Mouse (Mus musculus): ENCODE data around the gene Prune2. TPM values are rescaled to one million over a fixed set of nuclear protein-coding genes. Genes with fewer than 3 reads are reported as not detected.

The Prune2 gene
- total and polyA plus RNA-seq, 3 experiments = 16.3 to 54.6 (median 48.7) TPM

DNA sequence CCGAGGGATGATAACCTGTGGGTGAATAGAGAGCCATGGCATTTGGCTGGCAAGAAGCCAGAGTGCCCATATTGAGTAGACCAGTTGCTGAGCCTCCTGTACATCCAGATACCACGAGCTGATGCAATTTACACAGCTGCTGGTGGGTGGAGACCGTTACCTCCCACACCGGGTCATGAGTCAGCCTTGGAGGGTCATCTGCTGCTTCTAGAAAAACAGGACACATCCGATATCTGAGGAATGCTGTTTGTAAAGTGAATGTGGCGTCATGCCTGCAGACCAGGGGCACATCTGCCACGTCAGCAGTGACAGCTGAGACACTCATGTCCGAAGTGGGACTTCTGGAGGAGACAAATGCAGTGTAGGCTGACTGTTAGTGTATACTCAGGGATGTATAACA is 3.6 kb downstream of the Prune2 start:
- WGBS = 14% methylated on average over 8 of the region's 8 CpGs
- peaks cover 6% of the 10 kb centered on the region; the same call in 1 of the 2 replicates for H3K36me3 ChIP-seq (ENCODE audit: control insufficient read depth, insufficient read depth, low read length)
- DNase-seq = peak in 1 of 2 experiments; percentile 39
- no peaks in the 10 kb centered on the region for H3K27me3 ChIP-seq (ENCODE audit: control insufficient read depth, insufficient read depth, low read length)
- TF ChIP-seq EP300 (IDR thresholded peaks at IDR 0.05; ENCODE audit: insufficient read depth, low read depth, low read length) (0 out of 2 replicates have a peak, but pooled peaks have one; percentile 12), CTCF (IDR thresholded peaks at IDR 0.05) (no peak), POLR2A (IDR thresholded peaks at IDR 0.05; ENCODE audit: insufficient read depth, low read depth, low read length) (no peak)
- no peak overlapping the region for H3K4me3 ChIP-seq
- peak overlapping the region; percentile 63 for H3K27ac ChIP-seq
- H3K79me2 ChIP-seq (replicated peaks; ENCODE audit: control insufficient read depth, insufficient read depth, low read length) = no peaks in the 10 kb centered on the region
- intact Hi-C loops (cut with DNase I) = loop anchor here (5.0 kb wide), 1 partner anchor 38 kb away; no protein-coding TSS in a partner anchor
- peaks cover 6% of the 10 kb centered on the region for H3K4me1 ChIP-seq (ENCODE audit: control insufficient read depth, insufficient read depth, low read length)
- no peak overlapping the region for H3K9ac ChIP-seq (ENCODE audit: low read depth, low read length)

DNA sequence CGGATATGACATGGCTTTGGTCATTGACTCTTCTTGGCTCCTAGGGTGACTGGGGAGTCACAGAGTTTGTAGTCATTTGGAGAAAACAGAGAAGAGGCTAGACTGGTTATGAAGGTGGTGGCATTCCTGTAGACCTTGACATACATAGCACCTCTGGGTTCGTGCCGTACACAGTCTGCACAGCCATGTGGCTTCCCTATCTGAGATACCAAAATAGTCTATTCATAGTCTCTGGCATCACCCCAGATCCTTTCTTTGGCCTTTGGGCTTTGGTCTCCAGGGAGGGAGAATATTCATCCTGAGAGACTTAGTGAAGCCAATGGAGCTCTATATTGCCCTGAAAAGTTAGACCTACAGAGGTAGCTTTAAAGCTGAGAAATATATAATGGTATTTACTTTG is 5.1 kb downstream of the Prune2 start:
- H3K9ac ChIP-seq (ENCODE audit: low read depth, low read length) = no peak overlapping the region
- H3K4me1 ChIP-seq (ENCODE audit: control insufficient read depth, insufficient read depth, low read length) = peaks cover 6% of the 10 kb centered on the region
- peaks cover 6% of the 10 kb centered on the region; the same call in 1 of the 2 replicates for H3K36me3 ChIP-seq (ENCODE audit: control insufficient read depth, insufficient read depth, low read length)
- no peaks in the 10 kb centered on the region for H3K79me2 ChIP-seq (replicated peaks; ENCODE audit: control insufficient read depth, insufficient read depth, low read length)
- peak; percentile 66; the same call in 1 of the 2 replicates for TF ChIP-seq EP300 (IDR thresholded peaks at IDR 0.05; ENCODE audit: insufficient read depth, low read depth, low read length)
- no peak for TF ChIP-seq CTCF (IDR thresholded peaks at IDR 0.05)
- TF ChIP-seq POLR2A (IDR thresholded peaks at IDR 0.05; ENCODE audit: insufficient read depth, low read depth, low read length) = no peak
- H3K27me3 ChIP-seq (ENCODE audit: control insufficient read depth, insufficient read depth, low read length) = no peaks in the 10 kb centered on the region
- peak overlapping the region; percentile 63 for H3K27ac ChIP-seq
- WGBS = 58% methylated on average over 3 of the region's 3 CpGs
- H3K4me3 ChIP-seq = no peak overlapping the region
- DNase-seq = peak in 1 of 2 experiments; percentile 24
- intact Hi-C loops (cut with DNase I) = no loop called here

GRCm38 (mm10) chr19:16963178-16963577 is 7.3 kb downstream of the Prune2 start:
- intact Hi-C loops (cut with DNase I) = no loop called here
- Histone ChIP-seq H3K27ac (peak overlapping the region; percentile 43), H3K9ac (ENCODE audit: low read depth, low read length) (no peak overlapping the region), H3K27me3 (ENCODE audit: control insufficient read depth, insufficient read depth, low read length) (no peaks in the 10 kb centered on the region), H3K4me3 (no peak overlapping the region), H3K79me2 (replicated peaks; ENCODE audit: control insufficient read depth, insufficient read depth, low read length) (no peaks in the 10 kb centered on the region; the same call in 1 of the 2 replicates), H3K4me1 (ENCODE audit: control insufficient read depth, insufficient read depth, low read length) (peaks cover 6% of the 10 kb centered on the region), H3K36me3 (ENCODE audit: control insufficient read depth, insufficient read depth, low read length) (peaks cover 6% of the 10 kb centered on the region; the same call in 1 of the 2 replicates)
- TF ChIP-seq CTCF (IDR thresholded peaks at IDR 0.05) (no peak), EP300 (IDR thresholded peaks at IDR 0.05; ENCODE audit: insufficient read depth, low read depth, low read length) (no peak), POLR2A (IDR thresholded peaks at IDR 0.05; ENCODE audit: insufficient read depth, low read depth, low read length) (no peak)
- WGBS = 55% methylated on average over 3 of the region's 3 CpGs
- peak in 1 of 2 experiments; percentile 6 for DNase-seq

GRCm38 (mm10) chr19:16968768-16969167 is 12.8 kb downstream of the Prune2 start:
- TF ChIP-seq CTCF (IDR thresholded peaks at IDR 0.05) = no peak
- no peak for TF ChIP-seq POLR2A (IDR thresholded peaks at IDR 0.05; ENCODE audit: insufficient read depth, low read depth, low read length)
- no peak for TF ChIP-seq EP300 (IDR thresholded peaks at IDR 0.05; ENCODE audit: insufficient read depth, low read depth, low read length)
- Histone ChIP-seq H3K27me3 (ENCODE audit: control insufficient read depth, insufficient read depth, low read length) (no peaks in the 10 kb centered on the region), H3K36me3 (ENCODE audit: control insufficient read depth, insufficient read depth, low read length) (peaks cover under 1% of the 10 kb centered on the region; the same call in 1 of the 2 replicates), H3K79me2 (replicated peaks; ENCODE audit: control insufficient read depth, insufficient read depth, low read length) (no peaks in the 10 kb centered on the region; the same call in 1 of the 2 replicates), H3K4me3 (no peak overlapping the region), H3K4me1 (ENCODE audit: control insufficient read depth, insufficient read depth, low read length) (no peaks in the 10 kb centered on the region; the same call in 1 of the 2 replicates), H3K9ac (ENCODE audit: low read depth, low read length) (no peak overlapping the region), H3K27ac (no peak overlapping the region)
- DNase-seq = no peak
- intact Hi-C loops (cut with DNase I) = no loop called here
- WGBS = 42% methylated on average over 5 of the region's 5 CpGs

DNA sequence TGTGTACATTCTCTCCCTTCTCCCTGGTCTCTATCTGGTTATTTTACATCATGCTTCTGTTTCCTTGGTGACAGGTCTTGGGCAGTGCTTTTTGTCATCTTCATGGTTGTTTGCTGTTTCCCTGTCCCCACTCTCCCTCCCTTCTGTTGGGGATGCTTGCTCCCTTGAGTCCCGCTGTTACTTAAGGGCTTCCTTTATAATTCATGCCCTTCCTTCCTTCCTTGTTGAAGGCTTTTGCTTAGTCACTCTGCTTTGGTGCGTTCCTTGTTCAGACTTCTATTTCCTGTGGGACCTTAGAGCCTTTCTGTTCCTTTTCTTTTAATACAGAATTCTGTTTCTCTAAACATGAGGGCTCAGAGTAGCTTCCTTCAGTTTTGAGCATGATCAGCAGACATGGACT is 14.7 kb downstream of the Prune2 start:
- no peaks in the 10 kb centered on the region for H3K36me3 ChIP-seq (ENCODE audit: control insufficient read depth, insufficient read depth, low read length)
- no peak overlapping the region for H3K27ac ChIP-seq
- DNase-seq = no peak
- H3K9ac ChIP-seq (ENCODE audit: low read depth, low read length) = no peak overlapping the region
- 21% methylated on average over 2 of the region's 2 CpGs for WGBS
- H3K4me3 ChIP-seq = no peak overlapping the region
- no peaks in the 10 kb centered on the region for H3K27me3 ChIP-seq (ENCODE audit: control insufficient read depth, insufficient read depth, low read length)
- H3K79me2 ChIP-seq (replicated peaks; ENCODE audit: control insufficient read depth, insufficient read depth, low read length) = no peaks in the 10 kb centered on the region; the same call in 1 of the 2 replicates
- no peaks in the 10 kb centered on the region; the same call in 1 of the 2 replicates for H3K4me1 ChIP-seq (ENCODE audit: control insufficient read depth, insufficient read depth, low read length)
- TF ChIP-seq CTCF (IDR thresholded peaks at IDR 0.05) (no peak), EP300 (IDR thresholded peaks at IDR 0.05; ENCODE audit: insufficient read depth, low read depth, low read length) (no peak), POLR2A (IDR thresholded peaks at IDR 0.05; ENCODE audit: insufficient read depth, low read depth, low read length) (no peak)
- intact Hi-C loops (cut with DNase I) = no loop called here

GRCm38 (mm10) chr19:16978910-16979309 is 23.0 kb downstream of the Prune2 start:
- no peaks in the 10 kb centered on the region for H3K36me3 ChIP-seq (ENCODE audit: control insufficient read depth, insufficient read depth, low read length)
- 91% methylated on average over 3 of the region's 3 CpGs for WGBS
- H3K4me1 ChIP-seq (ENCODE audit: control insufficient read depth, insufficient read depth, low read length) = no peaks in the 10 kb centered on the region
- no peak overlapping the region for H3K27ac ChIP-seq
- intact Hi-C loops (cut with DNase I) = no loop called here
- no peak overlapping the region for H3K9ac ChIP-seq (ENCODE audit: low read depth, low read length)
- DNase-seq = no peak
- no peak for TF ChIP-seq CTCF (IDR thresholded peaks at IDR 0.05)
- no peak for TF ChIP-seq EP300 (IDR thresholded peaks at IDR 0.05; ENCODE audit: insufficient read depth, low read depth, low read length)
- TF ChIP-seq POLR2A (IDR thresholded peaks at IDR 0.05; ENCODE audit: insufficient read depth, low read depth, low read length) = no peak
- no peaks in the 10 kb centered on the region; the same call in 1 of the 2 replicates for H3K79me2 ChIP-seq (replicated peaks; ENCODE audit: control insufficient read depth, insufficient read depth, low read length)
- H3K4me3 ChIP-seq = no peak overlapping the region
- H3K27me3 ChIP-seq (ENCODE audit: control insufficient read depth, insufficient read depth, low read length) = no peaks in the 10 kb centered on the region
